Mouse (Mus musculus) ovary, postnatal 36 days (tissue): ENCODE data around the gene Prss50.

Source experiments
- DNase-seq: peaks from one replicate; pipeline ENCODE4 v3.0.0; 2022; ENCODE audit warnings: low spot score, mixed read lengths

Gene Prss50

GRCm38 (mm10) chr9:110907201-110907837, 49.6 kb downstream of the Prss50 start:
- DNase-seq: no peak

DNA sequence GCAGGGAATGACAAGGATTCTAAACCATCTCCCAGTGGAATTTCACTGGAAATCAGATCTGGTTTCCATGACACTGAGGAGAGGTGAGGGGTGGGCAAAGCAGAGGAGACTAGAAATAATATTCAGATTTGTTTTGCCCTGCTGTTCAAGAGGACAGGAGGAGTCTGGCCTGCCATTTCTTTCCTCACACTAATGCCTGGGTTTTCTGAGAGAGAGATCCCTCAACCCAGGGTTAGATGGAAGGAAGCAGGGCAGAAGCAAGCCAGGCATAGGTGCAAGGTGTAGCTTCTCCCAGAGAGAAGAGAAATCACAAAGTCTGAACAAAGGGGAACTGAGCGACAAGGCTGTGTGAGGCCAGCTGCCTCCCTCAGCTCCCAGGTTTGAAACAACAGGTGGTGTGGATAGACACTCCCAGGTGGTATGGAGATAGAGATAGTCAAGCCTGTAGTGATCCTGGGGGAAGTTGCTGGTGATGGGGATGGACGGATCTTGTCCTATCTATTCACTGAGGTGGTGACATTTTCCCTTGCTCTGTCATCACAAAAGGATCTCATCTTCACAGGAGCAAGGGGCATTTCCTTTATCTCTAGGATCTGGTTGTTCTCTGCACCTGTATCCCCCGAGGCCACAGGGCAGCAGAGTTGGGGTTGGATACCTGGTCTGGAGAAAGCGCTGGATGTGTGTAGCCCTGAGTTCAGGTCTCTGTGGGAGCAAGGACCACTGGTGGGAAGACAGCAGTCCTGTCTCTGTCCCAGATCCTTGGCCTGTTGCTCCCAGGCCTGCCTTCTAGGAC, 50.3 kb downstream of the Prss50 start:
- no peak for DNase-seq

GRCm38 (mm10) chr9:110908631-110909016, 50.9 kb downstream of the Prss50 start:
- no peak for DNase-seq

DNA sequence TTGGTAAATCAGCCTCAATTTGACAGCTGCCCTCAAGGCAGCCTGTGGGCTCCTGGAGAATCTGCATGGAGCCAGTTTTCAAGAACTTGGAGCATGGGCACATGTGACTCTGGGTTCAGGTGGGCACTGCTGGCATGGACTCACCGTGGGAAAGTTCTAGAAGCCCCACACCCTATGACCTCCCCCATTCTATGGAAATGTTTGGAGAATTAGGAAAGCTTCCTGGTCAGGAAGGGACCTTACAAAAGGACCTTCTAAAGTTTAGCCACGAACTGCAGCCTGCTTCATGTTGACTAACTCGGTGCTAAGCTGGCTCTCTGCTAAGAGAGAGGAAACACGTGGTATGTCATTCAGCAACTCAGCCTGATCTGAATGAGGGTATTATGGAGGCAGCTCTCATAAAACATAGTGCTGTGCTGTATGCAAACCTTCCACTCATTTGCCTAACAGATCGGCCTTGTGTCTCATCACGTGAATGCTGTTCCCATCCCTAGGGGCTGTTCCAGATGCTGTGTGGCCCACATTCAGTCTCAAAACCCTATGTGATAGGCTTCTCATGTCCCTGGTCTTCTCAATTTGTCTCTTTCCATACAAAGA, 51.7 kb downstream of the Prss50 start:
- DNase-seq: no peak
